Mouse (Mus musculus): Measurements from ENCODE around the gene Dnaaf3. TPM values are rescaled to one million over a fixed set of nuclear protein-coding genes. Genes with fewer than 3 reads are reported as not detected.
"Not testable (repeated sequence)": the region's sequence is repeated elsewhere in the genome, so short reads cannot be mapped to it uniquely, and the experiment has no call there.

The Dnaaf3 gene
- polyA plus RNA-seq, 1 experiment = 9.6 TPM

- WGBS = 6% methylated on average over 26 of the region's 26 CpGs
Observed at GRCm38 (mm10) chr7:4546591-4547131, 14.4 kb upstream of the Dnaaf3 start.

GRCm38 (mm10) chr7:4546050-4546449 is 13.8 kb upstream of the Dnaaf3 start:
- Histone ChIP-seq H3K27me3 (ENCODE audit: control insufficient read depth, insufficient read depth, low read length) (no peaks in the 10 kb centered on the region), H3K36me3 (ENCODE audit: control insufficient read depth, insufficient read depth, low read length) (no peaks in the 10 kb centered on the region), H3K27ac (ENCODE audit: insufficient read depth, low read length) (no peak overlapping the region), H3K4me1 (ENCODE audit: control insufficient read depth, insufficient read depth, insufficient read length) (no peaks in the 10 kb centered on the region; the same call in 1 of the 2 replicates), H3K4me3 (ENCODE audit: extremely low read depth, insufficient read depth, insufficient read length) (no peak overlapping the region)
- DNase-seq (ENCODE audit: low read depth in 1 of 2, low spot score in 2 of 2) = no peak
- TF ChIP-seq POLR2A (IDR thresholded peaks at IDR 0.05; ENCODE audit: low read depth, low read length) = no peak
- TF ChIP-seq CTCF (IDR thresholded peaks at IDR 0.05; ENCODE audit: extremely low read depth, insufficient read depth, insufficient read length, insufficient replicate concordance) = no peak
- WGBS = 74% methylated on average over 15 of the region's 15 CpGs

More at GRCm38 (mm10) chr7:4546591-4547131, 14.4 kb upstream of the Dnaaf3 start:
- H3K4me3 ChIP-seq (ENCODE audit: extremely low read depth, insufficient read depth, insufficient read length) = no peak overlapping the region
- no peaks in the 10 kb centered on the region for H3K27me3 ChIP-seq (ENCODE audit: control insufficient read depth, insufficient read depth, low read length)
- no peaks in the 10 kb centered on the region for H3K36me3 ChIP-seq (ENCODE audit: control insufficient read depth, insufficient read depth, low read length)
- TF ChIP-seq CTCF (IDR thresholded peaks at IDR 0.05; ENCODE audit: extremely low read depth, insufficient read depth, insufficient read length, insufficient replicate concordance) = no peak
- no peak for TF ChIP-seq POLR2A (IDR thresholded peaks at IDR 0.05; ENCODE audit: low read depth, low read length)
- DNase-seq (ENCODE audit: low read depth in 1 of 2, low spot score in 2 of 2) = no peak
- H3K27ac ChIP-seq (ENCODE audit: insufficient read depth, low read length) = no peak overlapping the region
- no peaks in the 10 kb centered on the region; the same call in 1 of the 2 replicates for H3K4me1 ChIP-seq (ENCODE audit: control insufficient read depth, insufficient read depth, insufficient read length)

- no peaks in the 10 kb centered on the region for H3K36me3 ChIP-seq (ENCODE audit: control insufficient read depth, insufficient read depth, low read length)
- H3K4me1 ChIP-seq (ENCODE audit: control insufficient read depth, insufficient read depth, insufficient read length) = no peaks in the 10 kb centered on the region
- WGBS = 56% methylated on average over 17 of the region's 17 CpGs
- H3K27me3 ChIP-seq (ENCODE audit: control insufficient read depth, insufficient read depth, low read length) = no peaks in the 10 kb centered on the region
- H3K27ac ChIP-seq (ENCODE audit: insufficient read depth, low read length) = no peak overlapping the region
- DNase-seq (ENCODE audit: low read depth in 1 of 2, low spot score in 2 of 2) = no peak
- no peak overlapping the region for H3K4me3 ChIP-seq (ENCODE audit: extremely low read depth, insufficient read depth, insufficient read length)
- no peak for TF ChIP-seq POLR2A (IDR thresholded peaks at IDR 0.05; ENCODE audit: low read depth, low read length)
- no peak for TF ChIP-seq CTCF (IDR thresholded peaks at IDR 0.05; ENCODE audit: extremely low read depth, insufficient read depth, insufficient read length, insufficient replicate concordance)
Observed at GRCm38 (mm10) chr7:4542013-4542412, 9.8 kb upstream of the Dnaaf3 start.

- 68% methylated on average over 5 of the region's 5 CpGs for WGBS
- TF ChIP-seq CTCF (IDR thresholded peaks at IDR 0.05; ENCODE audit: extremely low read depth, insufficient read depth, insufficient read length, insufficient replicate concordance) (no peak), POLR2A (IDR thresholded peaks at IDR 0.05; ENCODE audit: low read depth, low read length) (no peak)
Observed at GRCm38 (mm10) chr7:4541344-4541743, 9.1 kb upstream of the Dnaaf3 start.

GRCm38 (mm10) chr7:4539019-4539418 is 6.8 kb upstream of the Dnaaf3 start:
- TF ChIP-seq POLR2A (IDR thresholded peaks at IDR 0.05; ENCODE audit: low read depth, low read length) (no peak), CTCF (IDR thresholded peaks at IDR 0.05; ENCODE audit: extremely low read depth, insufficient read depth, insufficient read length, insufficient replicate concordance) (no peak)
- DNase-seq (ENCODE audit: low read depth in 1 of 2, low spot score in 2 of 2) = no peak
- Histone ChIP-seq H3K27ac (ENCODE audit: insufficient read depth, low read length) (no peak overlapping the region), H3K4me3 (ENCODE audit: extremely low read depth, insufficient read depth, insufficient read length) (no peak overlapping the region), H3K4me1 (ENCODE audit: control insufficient read depth, insufficient read depth, insufficient read length) (no peaks in the 10 kb centered on the region), H3K36me3 (ENCODE audit: control insufficient read depth, insufficient read depth, low read length) (no peaks in the 10 kb centered on the region), H3K27me3 (ENCODE audit: control insufficient read depth, insufficient read depth, low read length) (no peaks in the 10 kb centered on the region)
- WGBS = 88% methylated on average over 2 of the region's 2 CpGs

More at GRCm38 (mm10) chr7:4541344-4541743, 9.1 kb upstream of the Dnaaf3 start:
- Histone ChIP-seq H3K36me3 (ENCODE audit: control insufficient read depth, insufficient read depth, low read length) (no peaks in the 10 kb centered on the region), H3K27ac (ENCODE audit: insufficient read depth, low read length) (no peak overlapping the region), H3K27me3 (ENCODE audit: control insufficient read depth, insufficient read depth, low read length) (no peaks in the 10 kb centered on the region), H3K4me3 (ENCODE audit: extremely low read depth, insufficient read depth, insufficient read length) (no peak overlapping the region), H3K4me1 (ENCODE audit: control insufficient read depth, insufficient read depth, insufficient read length) (no peaks in the 10 kb centered on the region)
- DNase-seq (ENCODE audit: low read depth in 1 of 2, low spot score in 2 of 2) = no peak

GRCm38 (mm10) chr7:4537181-4537580 is 4.9 kb upstream of the Dnaaf3 start:
- H3K27ac ChIP-seq (ENCODE audit: insufficient read depth, low read length) = no peak overlapping the region
- 51% methylated on average over 4 of the region's 4 CpGs for WGBS
- H3K27me3 ChIP-seq (ENCODE audit: control insufficient read depth, insufficient read depth, low read length) = peaks cover 2% of the 10 kb centered on the region
- no peak for DNase-seq (ENCODE audit: low read depth in 1 of 2, low spot score in 2 of 2)
- no peak overlapping the region for H3K4me3 ChIP-seq (ENCODE audit: extremely low read depth, insufficient read depth, insufficient read length)
- no peak for TF ChIP-seq POLR2A (IDR thresholded peaks at IDR 0.05; ENCODE audit: low read depth, low read length)
- TF ChIP-seq CTCF (IDR thresholded peaks at IDR 0.05; ENCODE audit: extremely low read depth, insufficient read depth, insufficient read length, insufficient replicate concordance) = no peak
- H3K36me3 ChIP-seq (ENCODE audit: control insufficient read depth, insufficient read depth, low read length) = no peaks in the 10 kb centered on the region
- H3K4me1 ChIP-seq (ENCODE audit: control insufficient read depth, insufficient read depth, insufficient read length) = no peaks in the 10 kb centered on the region

- Histone ChIP-seq H3K4me3 (ENCODE audit: extremely low read depth, insufficient read depth, insufficient read length) (no peak overlapping the region), H3K36me3 (ENCODE audit: control insufficient read depth, insufficient read depth, low read length) (no peaks in the 10 kb centered on the region), H3K27me3 (ENCODE audit: control insufficient read depth, insufficient read depth, low read length) (peaks cover 4% of the 10 kb centered on the region), H3K4me1 (ENCODE audit: control insufficient read depth, insufficient read depth, insufficient read length) (no peaks in the 10 kb centered on the region), H3K27ac (ENCODE audit: insufficient read depth, low read length) (no peak overlapping the region)
- TF ChIP-seq CTCF (IDR thresholded peaks at IDR 0.05; ENCODE audit: extremely low read depth, insufficient read depth, insufficient read length, insufficient replicate concordance) (no peak), POLR2A (IDR thresholded peaks at IDR 0.05; ENCODE audit: low read depth, low read length) (no peak)
- no peak for DNase-seq (ENCODE audit: low read depth in 1 of 2, low spot score in 2 of 2)
- WGBS = 87% methylated on average over 4 of the region's 4 CpGs
Observed at GRCm38 (mm10) chr7:4536369-4536768, 4.1 kb upstream of the Dnaaf3 start.

GRCm38 (mm10) chr7:4530166-4530565 is 2.1 kb downstream of the Dnaaf3 start:
- H3K4me1 ChIP-seq (ENCODE audit: control insufficient read depth, insufficient read depth, insufficient read length); H3K27ac ChIP-seq (ENCODE audit: insufficient read depth, low read length); H3K27me3 ChIP-seq (ENCODE audit: control insufficient read depth, insufficient read depth, low read length); H3K36me3 ChIP-seq (ENCODE audit: control insufficient read depth, insufficient read depth, low read length); H3K4me3 ChIP-seq (ENCODE audit: extremely low read depth, insufficient read depth, insufficient read length); DNase-seq (ENCODE audit: low read depth in 1 of 2, low spot score in 2 of 2): not testable (repeated sequence)
- WGBS = 78% methylated on average over 8 of the region's 8 CpGs

Measured in spleen, adult 2 months (tissue).